10 mouse cellular contexts compared by ENCODE assay signal in the genomic region with DNA sequence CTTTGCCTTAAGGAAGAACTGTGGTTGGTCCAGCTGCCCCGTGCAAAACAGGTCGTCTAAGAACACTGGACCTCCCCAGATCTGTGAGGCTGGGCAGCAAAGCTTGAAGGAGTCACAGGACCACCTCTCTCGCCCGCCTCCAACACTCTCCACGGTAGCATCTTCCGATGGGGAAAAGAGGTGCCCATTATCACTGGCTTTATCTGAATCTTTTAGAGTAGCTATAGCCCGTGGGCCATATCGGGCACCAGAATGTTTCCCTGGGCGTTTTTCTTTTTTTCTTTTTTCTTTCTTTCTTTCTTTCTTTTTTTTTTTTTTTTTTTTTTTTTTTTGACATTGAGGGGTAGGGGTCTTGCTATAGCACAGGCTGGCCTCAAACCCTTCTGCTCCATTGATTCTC. TPM values are rescaled to one million over a fixed set of nuclear protein-coding genes. Genes with fewer than 3 reads are reported as not detected.
DNase-seq lines count a peak whose midpoint lies in the region; ATAC-seq and TF ChIP-seq lines count a peak whose summit lies in the region.
"Had no signal": no experiment of that assay in that cellular context is flagged by ENCODE, and none has a peak within 500 bp of the region (broad histone marks: within the 10 kb centered on the region; RNA-seq: fewer than 3 reads in every experiment).

No protein-coding gene starts in this region.

- peak overlapping the region; percentile 59 for H3K4me2 ChIP-seq in hindbrain, embryonic 13.5 days
- H3K4me2 ChIP-seq in midbrain, embryonic 13.5 days (replicated peaks), result peak overlapping the region; percentile 57

- WGBS in kidney, adult 2 months, result 10% methylated on average over 9 of the region's 9 CpGs
- WGBS in hindbrain, embryonic 13.5 days, result 12% methylated on average over 9 of the region's 9 CpGs
- WGBS in midbrain, embryonic 13.5 days, result 14% methylated on average over 9 of the region's 9 CpGs

- no peak for DNase-seq in kidney, adult 2 months
- DNase-seq in kidney, adult 8-10 months, result no peak
- no peak for DNase-seq in adrenal gland, postnatal 10 days
- DNase-seq in Muller cell, postnatal 12 days (ENCODE audit: inconsistent ontology term), result no peak
- no peak for DNase-seq in right cerebral cortex, postnatal 14 days

- no peak for TF ChIP-seq POLR2A in kidney, adult 2 months (IDR thresholded peaks at IDR 0.05; ENCODE audit: low read depth, low read length)

- no peak for TF ChIP-seq CTCF in kidney, adult 2 months (conservative IDR thresholded peaks at IDR 0.05; ENCODE audit: insufficient read depth, insufficient read length, low read depth, low read length)

- no peaks in the 10 kb centered on the region for H3K27me3 ChIP-seq in kidney, adult 2 months (replicated peaks; ENCODE audit: control insufficient read depth, insufficient read depth, low read length)
- H3K27me3 ChIP-seq in hindbrain, embryonic 13.5 days, result peaks cover 35% of the 10 kb centered on the region
- H3K27me3 ChIP-seq in midbrain, embryonic 13.5 days, result peaks cover 34% of the 10 kb centered on the region

- peak overlapping the region; percentile 56 for H3K9ac ChIP-seq in hindbrain, embryonic 13.5 days
- peak overlapping the region; percentile 4 for H3K9ac ChIP-seq in midbrain, embryonic 13.5 days (replicated peaks)

- H3K4me3 ChIP-seq in kidney, adult 2 months (ENCODE audit: insufficient read depth, low read depth, low read length), result peak overlapping the region; percentile 62
- H3K4me3 ChIP-seq in brown adipose tissue, adult 24 weeks (ENCODE audit: insufficient read depth, low read depth, low read length), result peak overlapping the region; percentile 78
- H3K4me3 ChIP-seq in hindbrain, embryonic 13.5 days, result peak overlapping the region; percentile 36
- H3K4me3 ChIP-seq in midbrain, embryonic 13.5 days (replicated peaks), result peak overlapping the region; percentile 32

- peak overlapping the region; percentile 96 for H3K27ac ChIP-seq in kidney, adult 2 months (ENCODE audit: insufficient read depth, low read depth, low read length)
- H3K27ac ChIP-seq in brown adipose tissue, adult 24 weeks (replicated peaks; ENCODE audit: low read depth, low read length), result peak overlapping the region; percentile 96
- H3K27ac ChIP-seq in hindbrain, embryonic 13.5 days, result no peak overlapping the region
- H3K27ac ChIP-seq in midbrain, embryonic 13.5 days, result no peak overlapping the region

- no peak for ATAC-seq in hindbrain, embryonic 13.5 days (ENCODE audit: low FRiP score)
- no peak for ATAC-seq in midbrain, embryonic 13.5 days

- no peaks in the 10 kb centered on the region for H3K9me3 ChIP-seq in hindbrain, embryonic 13.5 days
- H3K9me3 ChIP-seq in midbrain, embryonic 13.5 days, result no peaks in the 10 kb centered on the region

- no peaks in the 10 kb centered on the region; the same call in 1 of the 2 replicates for H3K36me3 ChIP-seq in kidney, adult 2 months (ENCODE audit: control insufficient read depth, insufficient read depth, low read length)
- no peaks in the 10 kb centered on the region for H3K36me3 ChIP-seq in hindbrain, embryonic 13.5 days
- no peaks in the 10 kb centered on the region for H3K36me3 ChIP-seq in midbrain, embryonic 13.5 days

- peaks cover 8% of the 10 kb centered on the region; the same call in 1 of the 2 replicates for H3K4me1 ChIP-seq in kidney, adult 2 months (ENCODE audit: control insufficient read depth, insufficient read depth, low read length)
- H3K4me1 ChIP-seq in brown adipose tissue, adult 24 weeks (ENCODE audit: control insufficient read depth, insufficient read depth, insufficient read length, low read length), result peaks cover 9% of the 10 kb centered on the region; the same call in 1 of the 2 replicates
- H3K4me1 ChIP-seq in hindbrain, embryonic 13.5 days (replicated peaks), result peaks cover 42% of the 10 kb centered on the region
- H3K4me1 ChIP-seq in midbrain, embryonic 13.5 days (replicated peaks), result peaks cover 36% of the 10 kb centered on the region

RNA-seq across cellular contexts. Expression of gene Gstt2, which starts 2.5 kb away (rescaled TPM):
- polyA plus RNA-seq in kidney, adult 2 months (2012; rRNA removed), result 1,054 and 1,473 TPM in 2 replicates
- 34.7 and 41.7 TPM in 2 replicates for polyA plus RNA-seq in brown adipose tissue, adult 24 weeks (2012; ENCODE audit: insufficient read depth, insufficient read length, missing spikeins)
- polyA plus RNA-seq in hindbrain, embryonic 13.5 days (2015; fragmentation: Nextera tagmentation; extraction: Ambion mirVana), result 6.9 and 7.1 TPM in 2 replicates
- polyA plus RNA-seq in midbrain, embryonic 13.5 days (2015; fragmentation: Nextera tagmentation; extraction: Ambion mirVana), result 5.8 and 5.9 TPM in 2 replicates
- 10 to 100 TPM; 38.2 to 45.8 TPM for total RNA-seq in adrenal gland, postnatal 10 days (2021)

RNA-seq across cellular contexts. Expression of gene Gstt4, which starts 12.4 kb away (rescaled TPM):
- polyA plus RNA-seq in kidney, adult 2 months (2012; rRNA removed), result 0.11 and 0.23 TPM in 2 replicates
- not detected in 2 replicates for polyA plus RNA-seq in brown adipose tissue, adult 24 weeks (2012; ENCODE audit: insufficient read depth, insufficient read length, missing spikeins)
- not detected in 2 replicates for polyA plus RNA-seq in hindbrain, embryonic 13.5 days (2015; fragmentation: Nextera tagmentation; extraction: Ambion mirVana)
- not detected in 2 replicates for polyA plus RNA-seq in midbrain, embryonic 13.5 days (2015; fragmentation: Nextera tagmentation; extraction: Ambion mirVana)
- 1 to 10 TPM in 1 of 2 experiments, under 1 TPM in 1; 0.36 to 1.0 TPM for total RNA-seq in adrenal gland, postnatal 10 days (2021)
- total RNA-seq: gastrocnemius, postnatal 4 days; neutrophil, adult 5-6 weeks had no signal

RNA-seq across cellular contexts. Expression of gene Mif, which starts 25.3 kb away (rescaled TPM):
- 3,280 and 4,796 TPM in 2 replicates for polyA plus RNA-seq in kidney, adult 2 months (2012; rRNA removed)
- 129 and 141 TPM in 2 replicates for polyA plus RNA-seq in brown adipose tissue, adult 24 weeks (2012; ENCODE audit: insufficient read depth, insufficient read length, missing spikeins)
- 1,531 and 1,576 TPM in 2 replicates for polyA plus RNA-seq in hindbrain, embryonic 13.5 days (2015; fragmentation: Nextera tagmentation; extraction: Ambion mirVana)
- 1,337 and 1,364 TPM in 2 replicates for polyA plus RNA-seq in midbrain, embryonic 13.5 days (2015; fragmentation: Nextera tagmentation; extraction: Ambion mirVana)
- 100 to 1,000 TPM; 267 to 281 TPM for total RNA-seq in adrenal gland, postnatal 10 days (2021)

RNA-seq across cellular contexts. Expression of gene Gstt1, which starts 36.3 kb away (rescaled TPM):
- polyA plus RNA-seq in kidney, adult 2 months (2012; rRNA removed), result 492 and 514 TPM in 2 replicates
- polyA plus RNA-seq in brown adipose tissue, adult 24 weeks (2012; ENCODE audit: insufficient read depth, insufficient read length, missing spikeins), result 50.1 and 65.2 TPM in 2 replicates
- polyA plus RNA-seq in hindbrain, embryonic 13.5 days (2015; fragmentation: Nextera tagmentation; extraction: Ambion mirVana), result 7.2 and 7.7 TPM in 2 replicates
- 4.8 and 5.5 TPM in 2 replicates for polyA plus RNA-seq in midbrain, embryonic 13.5 days (2015; fragmentation: Nextera tagmentation; extraction: Ambion mirVana)
- total RNA-seq in adrenal gland, postnatal 10 days (2021), result 10 to 100 TPM; 60.2 to 60.4 TPM
- total RNA-seq: neutrophil, adult 5-6 weeks had no signal

RNA-seq across cellular contexts. Expression of gene Gstt3, which starts 53.5 kb away (rescaled TPM):
- 97.4 and 108 TPM in 2 replicates for polyA plus RNA-seq in kidney, adult 2 months (2012; rRNA removed)
- 3.0 and 3.6 TPM in 2 replicates for polyA plus RNA-seq in brown adipose tissue, adult 24 weeks (2012; ENCODE audit: insufficient read depth, insufficient read length, missing spikeins)
- polyA plus RNA-seq in hindbrain, embryonic 13.5 days (2015; fragmentation: Nextera tagmentation; extraction: Ambion mirVana), result 0.91 and 1.1 TPM in 2 replicates
- polyA plus RNA-seq in midbrain, embryonic 13.5 days (2015; fragmentation: Nextera tagmentation; extraction: Ambion mirVana), result 0.30 and 0.61 TPM in 2 replicates
- total RNA-seq in adrenal gland, postnatal 10 days (2021), result 10 to 100 TPM; 18.7 to 21.5 TPM
- total RNA-seq: neutrophil, adult 5-6 weeks had no signal

Comparison
In these comparisons a context has a peak if more than half of its experiments do, and no peak if none do; other contexts are left out.
1. H3K27ac ChIP-seq: peak in kidney, adult 2 months (single experiment) and brown adipose tissue, adult 24 weeks (single experiment); none in hindbrain, embryonic 13.5 days (single experiment) and midbrain, embryonic 13.5 days (single experiment).
2. RNA of gene Gstt2, which starts 2.5 kb away (polyA plus RNA-seq): 1,054 to 1,473 TPM in kidney, adult 2 months; 34.7 to 41.7 TPM in brown adipose tissue, adult 24 weeks, 6.9 to 7.1 TPM in hindbrain, embryonic 13.5 days and 5.8 to 5.9 TPM in midbrain, embryonic 13.5 days; every median in the first group is over 10 times any median in the second.
3. Peak in every context shown above with its lines, with median percentiles within 50 percentile points of each other: H3K4me3 ChIP-seq.